Mouse (Mus musculus): ENCODE measurements around the gene Polk.

Polk gene

GRCm38 (mm10) chr13:96528776-96529175, 13.6 kb downstream of the Polk start:
- no peak for DNase-seq (ENCODE audit: low spot score)

- no peak for DNase-seq (ENCODE audit: low spot score)
These were observed 14.5 kb downstream of the Polk start for GRCm38 (mm10) chr13:96527856-96528255.

GRCm38 (mm10) chr13:96527022-96527421, 15.4 kb downstream of the Polk start:
- DNase-seq (ENCODE audit: low spot score), result no peak

- DNase-seq (ENCODE audit: low spot score), result no peak
These were observed 21.1 kb downstream of the Polk start for GRCm38 (mm10) chr13:96521294-96521693.

GRCm38 (mm10) chr13:96517335-96517734, 25.0 kb downstream of the Polk start:
- no peak for DNase-seq (ENCODE audit: low spot score)

- no peak for DNase-seq (ENCODE audit: low spot score)
These were observed 26.1 kb downstream of the Polk start for GRCm38 (mm10) chr13:96516249-96516648.

- no peak for DNase-seq (ENCODE audit: low spot score)
These were observed 28.0 kb downstream of the Polk start for GRCm38 (mm10) chr13:96514154-96514942.

- DNase-seq (ENCODE audit: low spot score), result no peak
These were observed 30.5 kb downstream of the Polk start for GRCm38 (mm10) chr13:96511893-96512292.

- DNase-seq (ENCODE audit: low spot score), result no peak
These were observed 31.1 kb downstream of the Polk start for GRCm38 (mm10) chr13:96511262-96511661.

- DNase-seq (ENCODE audit: low spot score), result no peak
These were observed 31.7 kb downstream of the Polk start for GRCm38 (mm10) chr13:96510635-96511034.

GRCm38 (mm10) chr13:96507541-96507940, 34.8 kb downstream of the Polk start:
- DNase-seq (ENCODE audit: low spot score), result no peak

GRCm38 (mm10) chr13:96506313-96506712, 36.1 kb downstream of the Polk start:
- DNase-seq (ENCODE audit: low spot score), result no peak

GRCm38 (mm10) chr13:96505661-96506060, 36.7 kb downstream of the Polk start:
- no peak for DNase-seq (ENCODE audit: low spot score)

GRCm38 (mm10) chr13:96499891-96500290, 42.5 kb downstream of the Polk start:
- DNase-seq (ENCODE audit: low spot score), result no peak

GRCm38 (mm10) chr13:96496630-96497029, 45.7 kb downstream of the Polk start:
- DNase-seq (ENCODE audit: low spot score), result no peak

- DNase-seq (ENCODE audit: low spot score), result no peak
These were observed 51.9 kb downstream of the Polk start, which contains the start of gene Gm17622 for GRCm38 (mm10) chr13:96490433-96490832. Gm17622 (plus strand) TSS chr13:96490733.

GRCm38 (mm10) chr13:96487968-96488367, 54.4 kb downstream of the Polk start:
- no peak for DNase-seq (ENCODE audit: low spot score)

GRCm38 (mm10) chr13:96487230-96487629, 55.1 kb downstream of the Polk start:
- no peak for DNase-seq (ENCODE audit: low spot score)

GRCm38 (mm10) chr13:96478991-96479390, 63.4 kb downstream of the Polk start:
- DNase-seq (ENCODE audit: low spot score), result no peak

- DNase-seq (ENCODE audit: low spot score), result no peak
These were observed 65.2 kb downstream of the Polk start for GRCm38 (mm10) chr13:96477226-96477625.

- DNase-seq (ENCODE audit: low spot score), result no peak
These were observed 71.4 kb downstream of the Polk start, which contains the start of gene Ankdd1b for GRCm38 (mm10) chr13:96470957-96471356. Ankdd1b (minus strand) TSS chr13:96471198.

GRCm38 (mm10) chr13:96470556-96470955, 71.8 kb downstream of the Polk start:
- DNase-seq (ENCODE audit: low spot score), result no peak

GRCm38 (mm10) chr13:96468678-96469077, 73.7 kb downstream of the Polk start:
- DNase-seq (ENCODE audit: low spot score), result no peak

GRCm38 (mm10) chr13:96465315-96465714, 77.1 kb downstream of the Polk start:
- no peak for DNase-seq (ENCODE audit: low spot score)
